Mouse (Mus musculus) embryonic fibroblast, embryonic 13.5 days (primary cell): ENCODE measurements around the gene Sgtb.

ENCODE experiments used
- CTCF ChIP-seq: IDR thresholded peaks from 2 replicates; pipeline ENCODE4 v1.5.1; 2011; ENCODE audit warnings: mild to moderate bottlenecking, control low read depth, low read length, moderate library complexity, borderline replicate concordance; ENCODE audit not compliant: insufficient read depth
- POLR2A ChIP-seq: IDR thresholded peaks from 2 replicates; pipeline ENCODE4 v1.6.1; 2011; ENCODE audit warnings: low read depth, mild to moderate bottlenecking, control low read depth, low read length, moderate library complexity

DNA sequence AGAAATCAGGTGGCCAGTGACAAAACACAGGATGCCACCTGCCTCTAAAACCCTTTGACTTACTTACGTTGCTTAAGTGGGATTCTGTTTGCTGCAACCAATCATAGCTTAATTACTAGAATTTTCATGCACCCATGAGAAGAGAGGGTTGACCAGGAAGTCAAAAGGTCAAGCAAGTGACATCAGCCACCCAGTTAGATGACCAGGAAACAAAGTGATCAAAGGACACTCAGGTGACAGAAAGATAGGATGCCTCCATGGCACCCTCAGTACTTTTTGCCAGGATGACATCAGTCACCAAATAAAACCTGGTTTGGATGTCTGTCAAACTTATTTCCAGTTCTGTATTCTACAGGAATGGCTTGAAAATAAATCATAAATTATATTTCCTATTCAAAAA, 49.3 kb upstream of the Sgtb start:
- no peak for TF ChIP-seq CTCF
- no peak for TF ChIP-seq POLR2A
